Comparison of ENCODE assay signal across 8 mouse cellular contexts in the genomic region with DNA sequence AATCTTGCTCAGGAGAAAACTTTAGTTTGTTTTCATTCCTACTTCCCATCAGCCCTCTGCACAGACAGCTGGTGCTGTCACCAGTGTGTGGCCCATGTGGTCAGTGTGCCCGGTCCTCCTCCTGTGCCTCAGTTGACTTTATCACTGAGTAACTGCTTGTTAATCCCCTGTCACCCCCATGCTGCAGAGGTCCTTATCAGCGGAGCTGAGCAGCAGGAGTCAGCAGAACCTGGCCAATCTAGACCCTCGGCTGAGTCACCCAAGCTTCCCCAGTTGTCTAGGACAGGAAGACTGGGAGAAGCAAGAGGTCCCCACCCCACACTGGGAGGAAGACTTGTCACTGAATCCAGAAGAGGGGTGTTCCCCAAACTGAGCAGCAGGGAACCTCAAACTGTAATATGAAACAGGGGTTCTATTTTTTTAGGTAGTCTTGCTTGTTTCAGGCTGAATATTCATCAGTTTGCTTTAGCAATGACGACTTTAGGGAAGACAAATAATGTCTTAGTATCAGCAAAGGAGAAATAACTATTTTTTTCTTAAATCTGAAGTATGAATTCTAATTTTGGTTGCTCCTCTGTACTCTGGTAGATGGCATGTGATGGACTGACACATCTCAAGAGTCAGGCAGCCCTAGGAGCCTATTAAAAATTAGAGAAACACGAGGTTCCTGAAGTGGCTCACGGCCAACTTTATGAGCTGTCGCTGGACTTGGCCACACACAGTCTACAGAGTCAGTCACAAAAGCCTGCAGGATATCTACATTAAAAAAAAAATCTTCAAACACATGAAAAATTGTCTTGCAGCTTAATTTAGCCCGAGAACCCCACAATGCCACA. TPM values are rescaled to one million over a fixed set of nuclear protein-coding genes. Genes with fewer than 3 reads are reported as not detected.
DNase-seq lines count a peak whose midpoint lies in the region; ATAC-seq and TF ChIP-seq lines count a peak whose summit lies in the region.

No protein-coding gene starts in this region.

- H3K4me3 ChIP-seq in heart, embryonic 14.5 days (ENCODE audit: control insufficient read depth in 1 of 2, insufficient read depth in 1 of 2, low read depth in 1 of 2, low read length in 2 of 2), result no peak overlapping the region
- H3K4me3 ChIP-seq in thymus, adult 2 months (ENCODE audit: control insufficient read depth, insufficient read depth, low read length), result no peak overlapping the region

- no peaks in the 10 kb centered on the region for H3K9me3 ChIP-seq in heart, embryonic 14.5 days (ENCODE audit: control insufficient read depth, low read length)

- 0 out of 2 replicates have a peak, but pooled peaks have one; percentile 16 for ATAC-seq in heart, embryonic 14.5 days (ENCODE audit: insufficient number of reproducible peaks, insufficient read depth, low FRiP score, low read depth)

- no peaks in the 10 kb centered on the region for H3K27me3 ChIP-seq in heart, embryonic 14.5 days (ENCODE audit: control insufficient read depth, insufficient read depth, low read length)
- H3K27me3 ChIP-seq in thymus, adult 2 months (ENCODE audit: control insufficient read depth, insufficient read depth, low read length), result no peaks in the 10 kb centered on the region

- peak; percentile 66 for DNase-seq in kidney, adult 9 months
- DNase-seq in kidney, adult 18-20 months, result no peak
- peak; percentile 67 for DNase-seq in c-Kit-positive CD71-positive TER-119-negative erythroid progenitor cells, embryonic 14.5 days (ENCODE audit: low read depth)
- DNase-seq in lung, postnatal 10 days, result peak; percentile 54
- no peak for DNase-seq in thymus, adult 2 months
- no peak for DNase-seq in yolk sac, embryonic 10.5 days (ENCODE audit: low spot score)
- DNase-seq in left cerebral cortex, adult 9 months (ENCODE audit: low spot score in 2 of 2), result no peak

- peaks cover 36 to 61% of the 10 kb centered on the region in 2 experiments for H3K4me1 ChIP-seq in heart, embryonic 14.5 days (ENCODE audit: control insufficient read depth in 2 of 2, insufficient read depth in 2 of 2, low read length in 2 of 2)
- 0 out of 2 replicates have a peak, but pooled peaks cover 6% of the 10 kb centered on the region for H3K4me1 ChIP-seq in thymus, adult 2 months (replicated peaks; ENCODE audit: control insufficient read depth, insufficient read depth, low read length)

- no peak overlapping the region for H3K4me2 ChIP-seq in heart, embryonic 14.5 days (ENCODE audit: low read length)

- 35% methylated on average over 8 of the region's 8 CpGs for WGBS in heart, embryonic 14.5 days
- 70% methylated on average over 8 of the region's 8 CpGs for WGBS in thymus, adult 2 months

- H3K9ac ChIP-seq in heart, embryonic 14.5 days (ENCODE audit: low read length), result no peak overlapping the region

- no peak for TF ChIP-seq POLR2A in thymus, adult 2 months (IDR thresholded peaks at IDR 0.05; ENCODE audit: control insufficient read depth, extremely low read depth, insufficient read depth, low read length, poor library complexity)

- H3K36me3 ChIP-seq in heart, embryonic 14.5 days (ENCODE audit: control insufficient read depth, insufficient read depth, low read length), result no peaks in the 10 kb centered on the region
- no peaks in the 10 kb centered on the region; the same call in 1 of the 2 replicates for H3K36me3 ChIP-seq in thymus, adult 2 months (ENCODE audit: control insufficient read depth, insufficient read depth, low read length)

- no peak for TF ChIP-seq CTCF in thymus, adult 2 months (IDR thresholded peaks at IDR 0.05; ENCODE audit: borderline replicate concordance, control insufficient read depth, extremely low read depth, insufficient read depth, low read length, poor library complexity)

- H3K27ac ChIP-seq in heart, embryonic 14.5 days (replicated peaks in 1 of 2; ENCODE audit: control insufficient read depth in 1 of 2, insufficient read depth in 1 of 2, low read depth in 2 of 2, low read length in 2 of 2), result peak overlapping the region; percentile 22 to 46; a peak in 2 of 4 replicates
- H3K27ac ChIP-seq in thymus, adult 2 months (ENCODE audit: control insufficient read depth, insufficient read depth, low read length), result no peak overlapping the region

RNA-seq across cellular contexts. Expression of a gene that starts 31.9 kb away (rescaled TPM):
- polyA plus RNA-seq in heart, embryonic 14.5 days (2014; fragmentation: Nextera tagmentation; extraction: Ambion mirVana), result 6.3 and 7.1 TPM in 2 replicates
- polyA plus RNA-seq in thymus, adult 2 months (2012; rRNA removed), result 76.6 and 83.4 TPM in 2 replicates

Comparison
In these comparisons a context has a peak if more than half of its experiments do, and no peak if none do; other contexts are left out.
1. DNase-seq: peak in kidney, adult 9 months (single experiment), c-Kit-positive CD71-positive TER-119-negative erythroid progenitor cells, embryonic 14.5 days (single experiment) and lung, postnatal 10 days (single experiment); none in kidney, adult 18-20 months (single experiment), thymus, adult 2 months (single experiment), yolk sac, embryonic 10.5 days (single experiment) and left cerebral cortex, adult 9 months (0 of 2).